Mouse (Mus musculus): Measurements from ENCODE around the gene Gm11985. TPM values are rescaled to one million over a fixed set of nuclear protein-coding genes. Genes with fewer than 3 reads are reported as not detected.

Gm11985 gene
- polyA plus RNA-seq, 1 experiment from 2014 or later: not detected

DNA sequence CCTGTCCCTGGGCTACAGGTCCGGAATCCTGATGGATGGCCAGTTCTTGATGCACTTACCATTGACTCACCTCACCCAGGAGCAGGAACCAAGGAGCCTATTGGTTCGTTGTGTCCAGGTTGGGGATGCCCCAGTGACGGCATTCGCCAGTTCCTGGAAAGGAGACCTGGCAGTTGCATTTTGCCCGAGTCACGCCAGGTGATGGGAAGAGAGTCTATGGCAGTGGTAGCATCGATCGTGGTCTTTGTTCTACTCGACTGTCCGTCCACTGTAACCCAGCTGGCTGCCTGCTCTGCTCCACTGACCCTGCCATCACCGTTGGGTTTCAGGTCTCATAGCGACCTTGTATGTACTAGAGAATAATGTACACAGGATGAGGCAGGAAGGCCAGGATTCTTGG is 36.0 kb downstream of the Gm11985 start:
- WGBS: 94% methylated on average over 12 of the region's 12 CpGs
- H3K27me3 ChIP-seq (ENCODE audit: control insufficient read depth, insufficient read depth, low read length): no peaks in the 10 kb centered on the region
- H3K4me2 ChIP-seq (replicated peaks): no peak overlapping the region

DNA sequence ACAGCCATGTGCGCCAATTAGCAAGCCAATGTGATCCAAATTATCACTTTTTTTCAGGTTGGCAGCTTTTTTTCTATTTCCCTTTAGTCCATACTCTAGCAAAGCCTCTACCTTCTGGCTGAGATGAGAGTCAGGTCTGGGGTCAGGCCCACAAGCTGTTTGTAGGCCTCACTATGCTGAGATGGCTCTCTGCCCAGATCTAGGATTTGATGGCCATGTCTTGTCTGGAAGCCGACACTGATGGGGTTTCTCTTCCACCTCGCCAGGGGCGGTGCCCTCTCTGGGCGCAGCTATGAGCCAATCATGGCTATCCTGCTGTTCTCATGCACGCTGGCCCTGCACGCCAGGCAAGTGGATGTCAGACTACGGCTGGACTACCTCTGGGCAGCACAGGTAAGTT is 37.9 kb downstream of the Gm11985 start:
- ATAC-seq (ENCODE audit: low FRiP score) (no peak), DNase-seq (ENCODE audit: low spot score) (no peak)

More for the DNA sequence above, 36.0 kb downstream of the Gm11985 start:
- no peaks in the 10 kb centered on the region for H3K4me1 ChIP-seq (replicated peaks; ENCODE audit: control insufficient read depth, insufficient read depth, low read length)
- H3K27ac ChIP-seq: no peak overlapping the region
- H3K4me3 ChIP-seq (replicated peaks; ENCODE audit: low read length): no peak overlapping the region
- ATAC-seq (ENCODE audit: low FRiP score) (no peak), DNase-seq (ENCODE audit: low spot score) (no peak)
- no peak overlapping the region for H3K9ac ChIP-seq
- H3K36me3 ChIP-seq (replicated peaks; ENCODE audit: control insufficient read depth, insufficient read depth): 0 out of 2 replicates have a peak, but pooled peaks cover 5% of the 10 kb centered on the region
- H3K9me3 ChIP-seq (ENCODE audit: control insufficient read depth, low read length): no peaks in the 10 kb centered on the region

DNA sequence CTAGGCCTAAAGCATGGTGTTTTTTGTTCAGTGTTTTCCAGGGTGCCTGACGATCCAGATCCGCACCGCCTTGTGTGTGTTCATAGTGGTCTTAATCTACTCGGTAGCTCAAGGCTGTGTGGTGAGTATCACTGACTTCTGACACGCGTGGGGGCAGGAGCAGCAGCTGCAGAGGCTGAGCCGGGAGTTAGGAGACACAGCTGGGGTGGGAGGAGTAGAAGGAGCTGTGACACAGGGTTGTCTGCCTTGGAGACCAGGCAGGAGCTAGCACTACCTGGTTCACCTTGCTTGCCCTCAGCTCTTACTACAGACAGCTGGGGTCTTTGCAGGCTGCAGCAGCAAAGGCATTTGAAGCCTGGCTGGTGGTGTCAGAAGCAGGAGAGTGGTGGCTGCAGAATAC is 38.9 kb downstream of the Gm11985 start:
- ATAC-seq (ENCODE audit: low FRiP score): no peak
- WGBS: 73% methylated on average over 7 of the region's 7 CpGs
- no peak for DNase-seq (ENCODE audit: low spot score)

More for the DNA sequence above, 37.9 kb downstream of the Gm11985 start:
- no peak overlapping the region for H3K27ac ChIP-seq
- H3K9ac ChIP-seq: no peak overlapping the region
- no peak overlapping the region for H3K4me2 ChIP-seq (replicated peaks)
- no peak overlapping the region for H3K4me3 ChIP-seq (replicated peaks; ENCODE audit: low read length)
- no peaks in the 10 kb centered on the region for H3K27me3 ChIP-seq (ENCODE audit: control insufficient read depth, insufficient read depth, low read length)
- 84% methylated on average over 8 of the region's 8 CpGs for WGBS
- no peaks in the 10 kb centered on the region for H3K9me3 ChIP-seq (ENCODE audit: control insufficient read depth, low read length)
- H3K4me1 ChIP-seq (replicated peaks; ENCODE audit: control insufficient read depth, insufficient read depth, low read length): no peaks in the 10 kb centered on the region
- H3K36me3 ChIP-seq (replicated peaks; ENCODE audit: control insufficient read depth, insufficient read depth): peaks cover 5% of the 10 kb centered on the region; the same call in 1 of the 2 replicates

DNA sequence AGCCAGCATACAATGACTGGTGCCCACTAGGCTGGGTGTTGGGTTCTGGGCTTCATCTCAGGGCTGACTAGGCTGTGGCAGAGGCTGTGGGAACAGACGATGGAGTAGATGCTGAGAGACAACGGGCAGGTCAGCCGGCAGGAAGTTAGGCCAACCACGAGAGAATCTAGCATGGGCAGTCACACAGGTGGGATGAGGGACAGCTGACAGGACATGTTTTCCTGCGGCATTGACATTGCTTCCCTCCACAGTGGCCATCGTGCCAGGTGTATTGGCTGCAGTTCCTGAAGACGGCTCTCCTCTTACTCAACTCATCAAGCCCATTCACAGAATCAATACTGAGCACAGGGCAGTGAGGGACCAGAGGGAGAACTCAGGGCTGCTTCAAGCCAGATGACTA is 40.4 kb downstream of the Gm11985 start:
- H3K27me3 ChIP-seq (ENCODE audit: control insufficient read depth, insufficient read depth, low read length): no peaks in the 10 kb centered on the region
- peaks cover 14% of the 10 kb centered on the region for H3K36me3 ChIP-seq (replicated peaks; ENCODE audit: control insufficient read depth, insufficient read depth)
- WGBS: 93% methylated on average over 7 of the region's 7 CpGs
- H3K27ac ChIP-seq: no peak overlapping the region
- H3K9ac ChIP-seq: no peak overlapping the region
- ATAC-seq (ENCODE audit: low FRiP score): no peak
- H3K4me2 ChIP-seq (replicated peaks): no peak overlapping the region
- H3K4me1 ChIP-seq (replicated peaks; ENCODE audit: control insufficient read depth, insufficient read depth, low read length): no peaks in the 10 kb centered on the region
- H3K9me3 ChIP-seq (ENCODE audit: control insufficient read depth, low read length): no peaks in the 10 kb centered on the region
- no peak for DNase-seq (ENCODE audit: low spot score)
- H3K4me3 ChIP-seq (replicated peaks; ENCODE audit: low read length): no peak overlapping the region

More for the DNA sequence above, 38.9 kb downstream of the Gm11985 start:
- no peaks in the 10 kb centered on the region for H3K4me1 ChIP-seq (replicated peaks; ENCODE audit: control insufficient read depth, insufficient read depth, low read length)
- no peaks in the 10 kb centered on the region for H3K9me3 ChIP-seq (ENCODE audit: control insufficient read depth, low read length)
- H3K4me2 ChIP-seq (replicated peaks): no peak overlapping the region
- no peaks in the 10 kb centered on the region for H3K27me3 ChIP-seq (ENCODE audit: control insufficient read depth, insufficient read depth, low read length)
- H3K9ac ChIP-seq: no peak overlapping the region
- peaks cover 14% of the 10 kb centered on the region for H3K36me3 ChIP-seq (replicated peaks; ENCODE audit: control insufficient read depth, insufficient read depth)
- no peak overlapping the region for H3K27ac ChIP-seq
- H3K4me3 ChIP-seq (replicated peaks; ENCODE audit: low read length): no peak overlapping the region

DNA sequence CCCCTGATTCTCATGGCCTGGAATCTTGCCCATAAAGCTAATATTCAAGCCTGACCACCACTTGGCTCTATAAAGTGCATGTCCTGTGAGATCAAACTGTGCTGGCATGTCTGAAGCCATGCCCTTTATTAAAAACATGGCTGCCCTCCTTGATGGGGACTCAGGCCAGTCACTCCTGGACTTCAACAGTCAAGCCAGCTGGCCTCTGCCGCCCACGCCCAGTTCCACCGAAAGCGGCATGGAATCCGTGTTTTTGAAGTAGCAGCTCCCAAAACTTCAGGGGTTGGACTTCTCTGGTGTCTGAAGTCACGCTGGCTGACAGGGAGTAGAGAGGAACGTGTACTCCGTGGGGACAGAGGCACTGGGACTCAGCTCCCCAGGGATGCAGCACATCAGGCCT is 40.8 kb downstream of the Gm11985 start:
- WGBS: 92% methylated on average over 8 of the region's 8 CpGs
- no peak overlapping the region for H3K27ac ChIP-seq
- H3K4me2 ChIP-seq (replicated peaks): no peak overlapping the region
- no peaks in the 10 kb centered on the region for H3K9me3 ChIP-seq (ENCODE audit: control insufficient read depth, low read length)
- H3K4me1 ChIP-seq (replicated peaks; ENCODE audit: control insufficient read depth, insufficient read depth, low read length): no peaks in the 10 kb centered on the region
- no peak for ATAC-seq (ENCODE audit: low FRiP score)
- H3K4me3 ChIP-seq (replicated peaks; ENCODE audit: low read length): no peak overlapping the region
- no peak for DNase-seq (ENCODE audit: low spot score)
- H3K9ac ChIP-seq: no peak overlapping the region
- peaks cover 14% of the 10 kb centered on the region for H3K36me3 ChIP-seq (replicated peaks; ENCODE audit: control insufficient read depth, insufficient read depth)
- H3K27me3 ChIP-seq (ENCODE audit: control insufficient read depth, insufficient read depth, low read length): no peaks in the 10 kb centered on the region

DNA sequence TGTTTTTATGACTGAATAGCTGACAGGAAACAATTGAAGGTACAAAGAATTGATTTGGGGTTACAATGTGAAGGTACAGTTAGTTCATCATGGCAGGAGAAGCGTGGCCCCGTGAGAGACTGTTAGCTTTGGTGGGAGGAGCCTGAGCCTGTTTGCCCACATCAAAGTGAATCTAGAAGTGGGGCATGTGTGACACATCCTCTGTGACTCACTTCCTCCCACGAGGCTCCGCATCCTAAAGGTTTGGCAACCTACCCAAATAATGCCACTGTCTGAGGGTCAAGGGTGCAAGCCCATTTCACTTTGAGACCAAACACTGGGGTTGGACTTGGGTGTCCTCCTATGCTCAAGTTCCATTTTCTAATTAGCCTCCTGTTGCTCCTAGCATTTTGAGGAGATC is 43.1 kb downstream of the Gm11985 start:
- Histone ChIP-seq H3K9ac (no peak overlapping the region), H3K27ac (no peak overlapping the region), H3K27me3 (ENCODE audit: control insufficient read depth, insufficient read depth, low read length) (no peaks in the 10 kb centered on the region), H3K9me3 (ENCODE audit: control insufficient read depth, low read length) (no peaks in the 10 kb centered on the region), H3K36me3 (replicated peaks; ENCODE audit: control insufficient read depth, insufficient read depth) (peaks cover 10% of the 10 kb centered on the region), H3K4me1 (replicated peaks; ENCODE audit: control insufficient read depth, insufficient read depth, low read length) (no peaks in the 10 kb centered on the region), H3K4me3 (replicated peaks; ENCODE audit: low read length) (no peak overlapping the region), H3K4me2 (replicated peaks) (no peak overlapping the region)
- ATAC-seq (ENCODE audit: low FRiP score) (no peak), DNase-seq (ENCODE audit: low spot score) (no peak)
- WGBS: 84% methylated on average over 4 of the region's 4 CpGs

DNA sequence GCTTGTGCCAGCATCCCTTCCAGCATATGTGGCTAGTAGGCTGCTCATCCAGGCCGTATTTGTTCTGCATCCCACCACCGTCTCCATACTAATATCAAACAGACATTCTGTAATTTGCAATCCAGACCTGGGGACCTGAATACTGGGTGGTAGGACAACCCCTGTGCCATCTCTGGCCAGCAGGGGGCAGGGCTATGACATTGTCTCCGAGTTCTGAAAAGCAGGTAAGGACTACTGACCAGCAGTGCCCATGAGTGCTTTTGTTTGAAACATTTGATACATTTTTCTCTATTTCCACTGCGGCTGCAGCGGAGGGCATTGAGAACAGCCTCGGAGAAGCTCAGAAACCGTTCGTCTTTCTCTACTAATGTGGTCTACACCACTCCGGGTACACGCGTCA is 44.0 kb downstream of the Gm11985 start:
- H3K27me3 ChIP-seq (ENCODE audit: control insufficient read depth, insufficient read depth, low read length): no peaks in the 10 kb centered on the region
- H3K27ac ChIP-seq: no peak overlapping the region
- no peaks in the 10 kb centered on the region for H3K4me1 ChIP-seq (replicated peaks; ENCODE audit: control insufficient read depth, insufficient read depth, low read length)
- H3K9ac ChIP-seq: no peak overlapping the region
- H3K9me3 ChIP-seq (ENCODE audit: control insufficient read depth, low read length): no peaks in the 10 kb centered on the region
- DNase-seq (ENCODE audit: low spot score): no peak
- 89% methylated on average over 11 of the region's 11 CpGs for WGBS
- ATAC-seq (ENCODE audit: low FRiP score): no peak
- H3K4me2 ChIP-seq (replicated peaks): no peak overlapping the region
- peaks cover 16% of the 10 kb centered on the region for H3K36me3 ChIP-seq (replicated peaks; ENCODE audit: control insufficient read depth, insufficient read depth)
- no peak overlapping the region for H3K4me3 ChIP-seq (replicated peaks; ENCODE audit: low read length)

DNA sequence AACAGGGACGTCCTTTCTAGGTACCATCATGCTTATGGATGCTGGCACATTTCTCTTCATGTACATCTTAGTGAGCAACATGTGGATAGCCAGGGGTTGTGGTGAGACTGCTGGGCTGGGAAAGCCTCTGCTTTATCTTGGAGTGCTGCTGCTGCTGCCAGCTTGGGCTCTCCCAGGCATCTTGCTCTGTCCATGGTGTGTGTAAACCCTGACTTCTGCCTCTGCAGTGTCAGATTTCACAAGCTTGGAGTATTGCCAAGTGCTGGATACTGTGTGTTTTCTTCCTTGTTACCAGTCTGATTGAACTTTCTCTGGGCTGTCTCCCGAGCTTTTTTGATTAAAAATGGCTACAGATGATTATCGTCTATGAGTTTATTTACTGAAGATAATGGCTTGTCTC is 45.6 kb downstream of the Gm11985 start:
- H3K4me2 ChIP-seq (replicated peaks): no peak overlapping the region
- WGBS: 59% methylated on average over 3 of the region's 3 CpGs
- H3K9me3 ChIP-seq (ENCODE audit: control insufficient read depth, low read length): no peaks in the 10 kb centered on the region
- H3K4me1 ChIP-seq (replicated peaks; ENCODE audit: control insufficient read depth, insufficient read depth, low read length): no peaks in the 10 kb centered on the region
- no peak overlapping the region for H3K9ac ChIP-seq
- H3K4me3 ChIP-seq (replicated peaks; ENCODE audit: low read length): no peak overlapping the region
- peak; percentile 38 for DNase-seq (ENCODE audit: low spot score)
- peaks cover 24% of the 10 kb centered on the region for H3K36me3 ChIP-seq (replicated peaks; ENCODE audit: control insufficient read depth, insufficient read depth)
- no peaks in the 10 kb centered on the region for H3K27me3 ChIP-seq (ENCODE audit: control insufficient read depth, insufficient read depth, low read length)
- no peak overlapping the region for H3K27ac ChIP-seq
- ATAC-seq (ENCODE audit: low FRiP score): no peak

DNA sequence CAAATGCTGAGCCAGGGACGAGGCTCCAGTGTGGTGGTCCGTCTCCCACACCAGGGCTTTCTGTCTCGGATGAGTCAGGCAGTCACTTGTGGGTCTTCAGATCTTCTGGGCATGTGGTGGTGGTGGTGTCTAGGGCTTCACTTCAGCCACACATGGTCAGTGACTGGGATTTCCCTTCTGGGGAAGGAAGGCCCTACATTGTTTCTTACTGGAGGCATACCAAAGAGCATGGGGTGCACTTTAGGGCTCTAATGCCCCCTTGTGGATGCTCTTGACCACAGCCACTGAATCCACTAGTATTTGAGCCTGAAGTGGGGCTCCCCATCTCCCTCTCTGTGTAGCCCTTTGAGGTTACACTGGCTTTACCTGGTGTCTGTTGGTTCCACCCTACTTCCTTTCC is 47.9 kb downstream of the Gm11985 start:
- peaks cover 24% of the 10 kb centered on the region for H3K36me3 ChIP-seq (replicated peaks; ENCODE audit: control insufficient read depth, insufficient read depth)
- no peak for DNase-seq (ENCODE audit: low spot score)
- WGBS: 92% methylated on average over 3 of the region's 3 CpGs
- H3K27me3 ChIP-seq (ENCODE audit: control insufficient read depth, insufficient read depth, low read length): no peaks in the 10 kb centered on the region
- no peak overlapping the region for H3K4me3 ChIP-seq (replicated peaks; ENCODE audit: low read length)
- H3K4me2 ChIP-seq (replicated peaks): no peak overlapping the region
- H3K9me3 ChIP-seq (ENCODE audit: control insufficient read depth, low read length): no peaks in the 10 kb centered on the region
- H3K9ac ChIP-seq: no peak overlapping the region
- H3K27ac ChIP-seq: no peak overlapping the region
- H3K4me1 ChIP-seq (replicated peaks; ENCODE audit: control insufficient read depth, insufficient read depth, low read length): no peaks in the 10 kb centered on the region
- no peak for ATAC-seq (ENCODE audit: low FRiP score)

DNA sequence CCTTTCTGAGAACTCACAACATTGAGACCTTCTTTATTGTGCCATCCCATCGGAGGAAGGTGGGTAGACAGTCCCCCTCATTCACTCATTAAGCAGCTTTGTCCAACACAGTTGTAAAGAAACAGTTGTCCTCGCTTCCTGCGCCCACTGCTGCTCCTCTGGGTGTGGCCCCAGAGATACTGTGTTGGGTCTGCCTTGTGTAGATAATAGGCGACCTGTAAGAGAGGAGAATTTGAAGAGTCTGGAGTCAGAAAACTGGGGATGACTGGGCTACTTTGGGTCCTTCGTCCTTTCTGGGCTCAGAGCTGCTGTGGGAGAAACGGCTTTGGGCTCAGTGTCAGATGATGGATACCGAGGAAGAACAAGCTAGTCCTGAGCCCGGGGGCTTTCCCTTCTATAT is 50.0 kb downstream of the Gm11985 start:
- H3K27me3 ChIP-seq (ENCODE audit: control insufficient read depth, insufficient read depth, low read length): no peaks in the 10 kb centered on the region
- H3K36me3 ChIP-seq (replicated peaks; ENCODE audit: control insufficient read depth, insufficient read depth): peaks cover 15% of the 10 kb centered on the region
- DNase-seq (ENCODE audit: low spot score): no peak
- no peak overlapping the region for H3K9ac ChIP-seq
- no peaks in the 10 kb centered on the region for H3K4me1 ChIP-seq (replicated peaks; ENCODE audit: control insufficient read depth, insufficient read depth, low read length)
- H3K4me2 ChIP-seq (replicated peaks): no peak overlapping the region
- ATAC-seq (ENCODE audit: low FRiP score): no peak
- H3K9me3 ChIP-seq (ENCODE audit: control insufficient read depth, low read length): no peaks in the 10 kb centered on the region
- 96% methylated on average over 8 of the region's 8 CpGs for WGBS
- H3K4me3 ChIP-seq (replicated peaks; ENCODE audit: low read length): no peak overlapping the region
- H3K27ac ChIP-seq: no peak overlapping the region

Data from hindbrain, embryonic 14.5 days (tissue).